Mouse (Mus musculus) adrenal gland, postnatal 14 days (tissue): Measurements from ENCODE around the gene Mylk3. TPM values are rescaled to one million over a fixed set of nuclear protein-coding genes. Genes with fewer than 3 reads are reported as not detected.
A peak's percentile ranks its signal among the peaks of the same experiment; 100 is the strongest.

Source experiments
- DNase-seq: peaks from one replicate; pipeline ENCODE4 v3.0.0; 2021; ENCODE audit warnings: mixed read lengths
- total RNA-seq: library from RNA; stranded (reverse); gene quantifications from 2 replicates; pipeline ENCODE4 v1.2.3, GENCODE M21; 2021

Mylk3 gene
- total RNA-seq, 1 experiment from 2014 or later: 1.3 TPM

GRCm38 (mm10) chr8:85313036-85313435 is 73.1 kb downstream of the Mylk3 start:
- DNase-seq: no peak

GRCm38 (mm10) chr8:85311743-85312142 is 74.4 kb downstream of the Mylk3 start:
- peak; percentile 29 for DNase-seq

- no peak for DNase-seq
Measured at GRCm38 (mm10) chr8:85308564-85308963, 77.6 kb downstream of the Mylk3 start.

- DNase-seq: no peak
Measured at GRCm38 (mm10) chr8:85303531-85303930, 82.6 kb downstream of the Mylk3 start.

GRCm38 (mm10) chr8:85302931-85303330 is 83.2 kb downstream of the Mylk3 start:
- DNase-seq: no peak

- DNase-seq: no peak
Measured at GRCm38 (mm10) chr8:85301941-85302340, 84.2 kb downstream of the Mylk3 start.

- peak; percentile 98 for DNase-seq
Measured at GRCm38 (mm10) chr8:85299434-85300077, 86.6 kb downstream of the Mylk3 start, which contains the start of the genes Orc6 and Vps35. Orc6 (plus strand) TSS chr8:85299632. Vps35 (minus strand) TSS chr8:85299802.

GRCm38 (mm10) chr8:85298600-85299433 is 87.3 kb downstream of the Mylk3 start:
- DNase-seq: peak; percentile 29

GRCm38 (mm10) chr8:85286846-85287245 is 99.3 kb downstream of the Mylk3 start:
- no peak for DNase-seq

Other genes starting within 250 kb of the Mylk3 start
- not detected in 2 replicates for gene Cks1brt, start 234.4 kb downstream of the Mylk3 start, total RNA-seq
- gene Olfr371, start 160.4 kb downstream of the Mylk3 start, total RNA-seq: not detected in 2 replicates
- 26.5 and 29.3 TPM in 2 replicates for gene Orc6, start 86.7 kb downstream of the Mylk3 start, total RNA-seq
- 83.8 and 84.2 TPM in 2 replicates for gene Vps35, start 86.5 kb downstream of the Mylk3 start, total RNA-seq
- 35.9 and 38.1 TPM in 2 replicates for gene 4921524J17Rik, start 46.5 kb upstream of the Mylk3 start, total RNA-seq
- gene Gpt2, start 106.2 kb upstream of the Mylk3 start, total RNA-seq: 91.9 and 135 TPM in 2 replicates
- 148 and 164 TPM in 2 replicates for gene Dnaja2, start 169.0 kb upstream of the Mylk3 start, total RNA-seq